Mouse (Mus musculus) small intestine, adult 2 months (tissue): Measurements from ENCODE around the gene Rab36.

Experiments
- CTCF ChIP-seq: fragments of 200-500 bp; IDR thresholded peaks from 2 replicates; pipeline ENCODE4 v1.5.1; 2012; ENCODE audit warnings: low read depth, mild to moderate bottlenecking, control low read depth, inconsistent platforms, low read length, moderate library complexity, mixed read lengths; ENCODE audit not compliant: insufficient replicate concordance, insufficient read length; ENCODE audit errors: extremely low read depth
- POLR2A ChIP-seq: fragments of 200-500 bp; IDR thresholded peaks from 2 replicates; pipeline ENCODE4 v1.6.1; 2012; ENCODE audit warnings: low read depth, mild to moderate bottlenecking, control low read depth, inconsistent platforms, low read length, moderate library complexity

- no peak for TF ChIP-seq CTCF
- TF ChIP-seq POLR2A, result no peak
These were observed 41.6 kb downstream of the Rab36 start for GRCm38 (mm10) chr10:75078174-75079128.
